Mouse (Mus musculus): Measurements from ENCODE around the gene Hba-a1. TPM values are rescaled to one million over a fixed set of nuclear protein-coding genes. Genes with fewer than 3 reads are reported as not detected.
"Not testable (repeated sequence)": the region's sequence is repeated elsewhere in the genome, so short reads cannot be mapped to it uniquely, and the experiment has no call there.

Hba-a1 gene
- polyA plus RNA-seq, 1 experiment, result 17,767 TPM

DNA sequence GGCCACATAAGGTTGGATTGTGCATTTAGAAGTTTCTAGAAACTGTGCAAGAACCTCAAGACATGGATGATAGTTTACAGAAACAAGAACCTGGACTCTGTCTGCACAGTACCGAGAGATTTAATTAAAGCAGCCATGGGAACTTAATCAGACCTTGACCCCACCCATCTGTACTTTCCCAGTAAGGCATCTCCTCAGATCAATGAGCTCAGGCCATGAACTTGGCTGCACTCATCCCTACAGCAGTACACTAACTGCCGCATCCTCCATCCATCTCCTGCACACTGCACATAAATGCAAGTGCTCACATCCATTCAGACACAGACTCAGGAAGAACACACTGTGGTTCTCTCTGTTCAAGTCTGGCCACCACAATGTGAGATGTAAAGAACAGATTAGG, 2.7 kb upstream of the Hba-a1 start:
- 76% methylated on average over 2 of the region's 2 CpGs for WGBS
- TF ChIP-seq POLR2A (IDR thresholded peaks at IDR 0.05; ENCODE audit: borderline replicate concordance, control insufficient read depth, low read depth, low read length), result no peak
- no peak for TF ChIP-seq CTCF (IDR thresholded peaks at IDR 0.05; ENCODE audit: control insufficient read depth, insufficient read depth, low read length)
- Histone ChIP-seq H3K27ac (ENCODE audit: control insufficient read depth, insufficient read depth, low read depth, low read length, poor library complexity) (no peak overlapping the region), H3K4me1 (ENCODE audit: control insufficient read depth, insufficient read depth, low read length) (peaks cover 2% of the 10 kb centered on the region; the same call in 1 of the 2 replicates), H3K4me3 (replicated peaks; ENCODE audit: control insufficient read depth, low read depth, low read length) (no peak overlapping the region)

DNA sequence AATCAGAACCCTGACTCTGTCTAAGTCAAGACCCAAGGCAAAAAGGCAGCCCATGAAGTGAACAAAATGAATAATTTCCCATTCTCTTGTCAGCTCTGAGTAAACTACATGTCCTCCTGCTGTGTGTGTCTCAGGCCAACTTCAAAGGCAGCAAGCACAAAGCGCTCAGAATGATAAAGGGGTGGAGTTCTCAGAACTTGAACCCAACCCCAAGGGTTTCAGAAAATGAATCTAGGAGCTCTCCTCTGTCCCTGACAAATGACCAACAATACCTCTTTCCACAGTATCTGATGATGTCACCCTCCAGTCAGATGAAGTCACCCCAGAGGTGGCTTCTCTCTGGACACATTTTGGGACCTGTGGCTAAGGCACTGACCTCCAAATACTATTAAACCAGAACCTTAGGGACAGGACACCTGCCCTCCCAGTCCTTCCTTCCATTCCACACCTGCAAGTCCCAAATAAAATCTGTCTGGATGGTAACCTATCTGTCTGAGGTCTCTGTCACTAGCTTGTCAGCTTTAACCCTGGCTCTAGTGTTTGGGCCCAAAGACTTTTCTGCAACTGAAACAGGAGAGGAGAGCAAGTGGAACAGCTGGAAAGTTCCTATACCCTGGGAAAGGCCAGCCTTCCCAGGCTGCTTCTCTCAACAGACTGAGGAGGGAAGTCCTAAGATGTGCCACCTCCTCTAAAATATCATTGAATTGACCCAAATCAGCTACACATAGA, 1.7 kb upstream of the Hba-a1 start:
- peaks cover 2% of the 10 kb centered on the region; the same call in 1 of the 2 replicates for H3K4me1 ChIP-seq (ENCODE audit: control insufficient read depth, insufficient read depth, low read length)
- WGBS, result 84% methylated on average over 1 of the region's 1 CpGs
- peak overlapping the region; percentile 42 for H3K27ac ChIP-seq (ENCODE audit: control insufficient read depth, insufficient read depth, low read depth, low read length, poor library complexity)
- TF ChIP-seq POLR2A (IDR thresholded peaks at IDR 0.05; ENCODE audit: borderline replicate concordance, control insufficient read depth, low read depth, low read length), result no peak
- no peak for TF ChIP-seq CTCF (IDR thresholded peaks at IDR 0.05; ENCODE audit: control insufficient read depth, insufficient read depth, low read length)
- H3K4me3 ChIP-seq (replicated peaks; ENCODE audit: control insufficient read depth, low read depth, low read length), result no peak overlapping the region

GRCm38 (mm10) chr11:32284582-32284981, 1.3 kb downstream of the Hba-a1 start:
- peak; percentile 65; the same call in 1 of the 2 replicates for TF ChIP-seq POLR2A (IDR thresholded peaks at IDR 0.05; ENCODE audit: borderline replicate concordance, control insufficient read depth, low read depth, low read length)
- WGBS, result 31% methylated on average over 2 of the region's 2 CpGs
- H3K4me3 ChIP-seq (replicated peaks; ENCODE audit: control insufficient read depth, low read depth, low read length), result peak overlapping the region; percentile 47
- peak overlapping the region; percentile 88 for H3K27ac ChIP-seq (ENCODE audit: control insufficient read depth, insufficient read depth, low read depth, low read length, poor library complexity)
- not testable (repeated sequence) for H3K4me1 ChIP-seq (ENCODE audit: control insufficient read depth, insufficient read depth, low read length)

GRCm38 (mm10) chr11:32285031-32285775, 1.9 kb downstream of the Hba-a1 start:
- 64% methylated on average over 7 of the region's 7 CpGs for WGBS
- Histone ChIP-seq H3K4me3 (replicated peaks; ENCODE audit: control insufficient read depth, low read depth, low read length) (peak overlapping the region; percentile 14), H3K4me1 (ENCODE audit: control insufficient read depth, insufficient read depth, low read length) (peaks cover 2% of the 10 kb centered on the region; the same call in 1 of the 2 replicates), H3K27ac (ENCODE audit: control insufficient read depth, insufficient read depth, low read depth, low read length, poor library complexity) (peak overlapping the region; percentile 78)
- TF ChIP-seq CTCF (IDR thresholded peaks at IDR 0.05; ENCODE audit: control insufficient read depth, insufficient read depth, low read length) (no peak), POLR2A (IDR thresholded peaks at IDR 0.05; ENCODE audit: borderline replicate concordance, control insufficient read depth, low read depth, low read length) (peak; percentile 49; the same call in 1 of the 2 replicates)

- not testable (repeated sequence) for H3K4me1 ChIP-seq (ENCODE audit: control insufficient read depth, insufficient read depth, low read length); H3K4me3 ChIP-seq (replicated peaks; ENCODE audit: control insufficient read depth, low read depth, low read length); H3K27ac ChIP-seq (ENCODE audit: control insufficient read depth, insufficient read depth, low read depth, low read length, poor library complexity)
Observed at GRCm38 (mm10) chr11:32285887-32286286, 2.6 kb downstream of the Hba-a1 start.

DNA sequence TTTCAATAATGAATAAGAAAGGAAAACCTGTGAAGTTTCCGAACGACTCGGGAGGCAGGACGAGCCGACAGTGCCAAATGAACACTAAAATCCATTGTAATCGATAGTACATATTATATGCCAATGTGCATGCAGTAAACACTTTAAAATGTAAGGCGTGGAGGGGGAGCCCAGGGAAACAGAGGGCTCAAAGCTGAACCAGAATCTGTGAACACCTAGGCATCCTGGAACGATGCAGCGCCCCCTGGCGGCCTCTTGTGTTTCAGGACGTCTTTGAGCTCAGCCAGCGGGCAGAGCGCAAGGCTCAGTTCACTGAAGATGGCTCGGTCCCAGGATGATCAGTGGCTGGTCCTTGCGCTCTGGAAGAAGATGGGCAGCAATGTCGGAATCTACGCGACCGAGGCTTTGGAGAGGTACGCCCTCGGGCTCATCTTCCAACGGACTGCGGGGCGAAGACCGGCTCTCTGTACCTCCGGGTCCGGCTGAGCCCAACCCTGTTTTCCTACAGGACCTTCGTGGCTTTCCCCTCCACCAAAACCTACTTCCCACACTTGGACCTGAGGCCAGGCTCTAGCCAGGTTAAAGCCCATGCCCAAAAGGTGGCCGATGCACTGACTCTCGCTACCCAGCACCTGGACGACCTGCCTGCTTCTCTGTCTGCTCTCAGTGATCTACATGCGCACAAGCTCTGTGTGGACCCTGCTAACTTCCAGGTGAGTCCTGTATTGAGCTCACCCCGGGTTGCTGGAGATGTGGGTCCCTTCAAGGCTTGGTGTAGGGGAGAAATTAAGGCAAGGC, 3.6 kb downstream of the Hba-a1 start, which contains the start of gene Hbq1b:
Hbq1b (plus strand) TSS at position 271 of the 798 bp plus-strand sequence.
- H3K27ac ChIP-seq (ENCODE audit: control insufficient read depth, insufficient read depth, low read depth, low read length, poor library complexity), result peak within 1 kb of the TSS; percentile 89
- H3K4me3 ChIP-seq (replicated peaks; ENCODE audit: control insufficient read depth, low read depth, low read length), result peak within 1 kb of the TSS; percentile 70
- not testable (repeated sequence) for H3K4me1 ChIP-seq (ENCODE audit: control insufficient read depth, insufficient read depth, low read length)

GRCm38 (mm10) chr11:32287493-32287825, 4.1 kb downstream of the Hba-a1 start:
- Histone ChIP-seq H3K27ac (ENCODE audit: control insufficient read depth, insufficient read depth, low read depth, low read length, poor library complexity) (peak overlapping the region; percentile 89), H3K4me1 (ENCODE audit: control insufficient read depth, insufficient read depth, low read length) (no peaks in the 10 kb centered on the region), H3K4me3 (replicated peaks; ENCODE audit: control insufficient read depth, low read depth, low read length) (peak overlapping the region; percentile 70)
- no peak for TF ChIP-seq CTCF (IDR thresholded peaks at IDR 0.05; ENCODE audit: control insufficient read depth, insufficient read depth, low read length)
- TF ChIP-seq POLR2A (IDR thresholded peaks at IDR 0.05; ENCODE audit: borderline replicate concordance, control insufficient read depth, low read depth, low read length), result no peak
- WGBS, result 70% methylated on average over 9 of the region's 9 CpGs

More for the DNA sequence above, 3.6 kb downstream of the Hba-a1 start, which contains the start of gene Hbq1b:
- WGBS, result 21% methylated on average over 30 of the region's 33 CpGs
- TF ChIP-seq CTCF (IDR thresholded peaks at IDR 0.05; ENCODE audit: control insufficient read depth, insufficient read depth, low read length) (peak; percentile 62), POLR2A (IDR thresholded peaks at IDR 0.05; ENCODE audit: borderline replicate concordance, control insufficient read depth, low read depth, low read length) (peak; percentile 39; the same call in 1 of the 2 replicates)

- H3K4me3 ChIP-seq (replicated peaks; ENCODE audit: control insufficient read depth, low read depth, low read length); H3K4me1 ChIP-seq (ENCODE audit: control insufficient read depth, insufficient read depth, low read length): not testable (repeated sequence)
- WGBS, result 64% methylated on average over 4 of the region's 4 CpGs
- peak overlapping the region; percentile 69 for H3K27ac ChIP-seq (ENCODE audit: control insufficient read depth, insufficient read depth, low read depth, low read length, poor library complexity)
Observed at GRCm38 (mm10) chr11:32292819-32293218, 9.5 kb downstream of the Hba-a1 start.

DNA sequence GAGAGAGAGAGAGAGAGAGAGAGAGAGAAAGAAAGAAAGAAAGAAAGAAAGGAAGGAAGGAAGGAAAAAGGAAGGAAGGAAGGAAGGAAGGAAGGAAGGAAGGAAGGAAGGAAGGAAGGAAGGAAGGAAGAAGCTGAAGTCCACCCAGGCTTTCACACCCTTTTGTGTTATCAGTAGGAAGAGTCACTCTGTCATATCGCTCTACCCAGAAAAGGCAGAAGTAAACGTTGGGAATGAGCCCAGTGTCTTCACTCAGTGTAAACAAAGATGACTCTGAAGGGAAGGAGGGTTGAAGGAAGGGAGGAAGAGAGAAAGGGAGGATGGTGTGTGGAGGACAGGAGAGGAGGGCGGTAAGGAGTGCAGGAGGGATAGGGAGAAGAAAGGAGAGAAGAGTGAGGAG, 10.2 kb downstream of the Hba-a1 start:
- WGBS, result 47% methylated on average over 3 of the region's 3 CpGs
- H3K4me3 ChIP-seq (replicated peaks; ENCODE audit: control insufficient read depth, low read depth, low read length); H3K4me1 ChIP-seq (ENCODE audit: control insufficient read depth, insufficient read depth, low read length): not testable (repeated sequence)
- H3K27ac ChIP-seq (ENCODE audit: control insufficient read depth, insufficient read depth, low read depth, low read length, poor library complexity), result peak overlapping the region; percentile 74

GRCm38 (mm10) chr11:32296203-32296602, 12.9 kb downstream of the Hba-a1 start, which contains the start of gene Hba-a2:
Hba-a2 (plus strand) TSS chr11:32296489.
- peak within 1 kb of the TSS; percentile 30 for H3K4me3 ChIP-seq (replicated peaks; ENCODE audit: control insufficient read depth, low read depth, low read length)
- peak within 1 kb of the TSS; percentile 83 for H3K27ac ChIP-seq (ENCODE audit: control insufficient read depth, insufficient read depth, low read depth, low read length, poor library complexity)
- H3K4me1 ChIP-seq (ENCODE audit: control insufficient read depth, insufficient read depth, low read length), result not testable (repeated sequence)
- WGBS, result no CpG with 5 or more reads among the region's 4 CpGs
